Mouse (Mus musculus): ENCODE data around the gene Bfar.

DNA sequence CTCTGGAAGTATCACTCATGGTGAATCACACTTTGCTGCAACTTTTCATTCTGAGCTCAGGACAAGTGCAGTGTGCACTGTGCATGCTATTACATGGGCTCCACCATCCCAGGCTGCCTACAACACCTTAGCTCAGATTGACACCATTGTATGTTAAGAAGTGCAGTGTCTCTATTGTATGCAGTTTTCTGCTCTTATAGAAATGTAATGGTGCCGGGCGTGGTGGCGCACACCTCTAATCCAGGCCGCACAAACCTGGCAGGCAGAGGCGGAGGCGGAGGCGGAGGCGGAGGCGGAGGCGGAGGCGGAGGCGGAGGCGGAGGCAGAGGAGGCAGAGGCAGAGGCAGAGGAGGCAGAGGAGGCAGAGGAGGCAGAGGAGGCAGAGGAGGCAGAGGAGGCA is 79.0 kb downstream of the Bfar start:
- TF ChIP-seq CTCF (IDR thresholded peaks at IDR 0.05; ENCODE audit: control insufficient read depth, insufficient read depth, low read length) = no peak
- no peak for TF ChIP-seq POLR2A (IDR thresholded peaks at IDR 0.05; ENCODE audit: borderline replicate concordance, control insufficient read depth, low read depth, low read length)

Data from bone marrow, adult 2 months (tissue).